Mouse (Mus musculus) cerebellum, postnatal 4 days (tissue): ENCODE measurements around the gene Spag16.
A peak's percentile ranks its signal among the peaks of the same experiment; 100 is the strongest.

Experiments used
- DNase-seq, 2 experiments: peaks; one replicate each; pipeline ENCODE4 v3.0.0; 2022; ENCODE audit warnings: low spot score in 2 of 2, mixed read lengths in 1 of 2

The Spag16 gene

GRCm38 (mm10) chr1:70082208-70082878, 255.6 kb downstream of the Spag16 start:
- no peak for DNase-seq

GRCm38 (mm10) chr1:70104683-70105082, 277.9 kb downstream of the Spag16 start:
- no peak for DNase-seq

- DNase-seq = no peak
Measured at GRCm38 (mm10) chr1:70116212-70116982, 289.6 kb downstream of the Spag16 start.

- peak in 1 of 2 experiments; percentile 13 for DNase-seq
Measured at GRCm38 (mm10) chr1:70128035-70128434, 301.3 kb downstream of the Spag16 start.

- no peak for DNase-seq
Measured at GRCm38 (mm10) chr1:70135547-70135946, 308.8 kb downstream of the Spag16 start.

- no peak for DNase-seq
Measured at GRCm38 (mm10) chr1:70165343-70166158, 338.8 kb downstream of the Spag16 start.

GRCm38 (mm10) chr1:70180123-70180741, 353.5 kb downstream of the Spag16 start:
- no peak for DNase-seq

GRCm38 (mm10) chr1:70264815-70265214, 438.0 kb downstream of the Spag16 start:
- DNase-seq = no peak

GRCm38 (mm10) chr1:70265920-70266505, 439.2 kb downstream of the Spag16 start:
- DNase-seq = no peak

GRCm38 (mm10) chr1:70270139-70270538, 443.4 kb downstream of the Spag16 start:
- no peak for DNase-seq

- no peak for DNase-seq
Measured at GRCm38 (mm10) chr1:70272753-70273152, 446.0 kb downstream of the Spag16 start.

GRCm38 (mm10) chr1:70279296-70279695, 452.5 kb downstream of the Spag16 start:
- no peak for DNase-seq

- no peak for DNase-seq
Measured at GRCm38 (mm10) chr1:70283388-70283787, 456.6 kb downstream of the Spag16 start.

- DNase-seq = no peak
Measured at GRCm38 (mm10) chr1:70284140-70284539, 457.4 kb downstream of the Spag16 start.

GRCm38 (mm10) chr1:70316128-70316765, 489.5 kb downstream of the Spag16 start:
- no peak for DNase-seq

GRCm38 (mm10) chr1:70320951-70321350, 494.2 kb downstream of the Spag16 start:
- no peak for DNase-seq

GRCm38 (mm10) chr1:70346179-70346578, 519.4 kb downstream of the Spag16 start:
- DNase-seq = no peak

GRCm38 (mm10) chr1:70351371-70351770, 524.6 kb downstream of the Spag16 start:
- no peak for DNase-seq

- DNase-seq = no peak
Measured at GRCm38 (mm10) chr1:70354014-70354413, 527.2 kb downstream of the Spag16 start.

- DNase-seq = peak in 1 of 2 experiments; percentile 8
Measured at GRCm38 (mm10) chr1:70371721-70372120, 545.0 kb downstream of the Spag16 start.

GRCm38 (mm10) chr1:70380096-70380495, 553.3 kb downstream of the Spag16 start:
- DNase-seq = no peak
